Mouse (Mus musculus) liver, embryonic 11.5 days (tissue): ENCODE results near the gene Wdr6. TPM values are rescaled to one million over a fixed set of nuclear protein-coding genes. Genes with fewer than 3 reads are reported as not detected.

Experiments
- ATAC-seq: fragments of 200-750 bp; cut with Nextera tagmentation; replicated peaks from 2 replicates; pipeline ENCODE4 v1.8.0; 2017; ENCODE audit warnings: moderate number of reproducible peaks, mild to moderate bottlenecking, moderate TSS enrichment, moderate library complexity; ENCODE audit not compliant: low FRiP score
- DNase-seq: peaks from one replicate; pipeline ENCODE4 v3.0.0-alpha.2; 2017; ENCODE audit warnings: low spot score
- H3K27ac ChIP-seq: fragments of 300-500 bp; sonication (generic); 2 replicates; pipeline ENCODE4 v1.5.1; 2014; ENCODE audit warnings: mild to moderate bottlenecking, low read depth, low read length, control low read depth
- H3K27me3 ChIP-seq: fragments of 300-500 bp; sonication (generic); replicated peaks from 2 replicates; pipeline ENCODE4 v1.6.1; 2014; ENCODE audit warnings: low read length, mixed read lengths; ENCODE audit not compliant: control insufficient read depth, insufficient read depth
- H3K36me3 ChIP-seq: fragments of 300-500 bp; sonication (generic); 2 replicates; pipeline ENCODE4 v1.6.1; 2014; ENCODE audit warnings: mild to moderate bottlenecking, low read length, moderate library complexity, mixed read lengths; ENCODE audit not compliant: control insufficient read depth, insufficient read depth
- H3K4me1 ChIP-seq: fragments of 300-500 bp; sonication (generic); replicated peaks from 2 replicates; pipeline ENCODE4 v1.6.1; 2014; ENCODE audit warnings: low read length, mixed read lengths; ENCODE audit not compliant: control insufficient read depth, insufficient read depth
- H3K4me2 ChIP-seq: fragments of 300-500 bp; sonication (generic); 2 replicates; pipeline ENCODE4 v1.6.1; 2014; ENCODE audit warnings: mild to moderate bottlenecking, control low read depth, moderate library complexity
- H3K4me3 ChIP-seq: fragments of 300-500 bp; sonication (generic); 2 replicates; pipeline ENCODE4 v1.5.1; 2014; ENCODE audit warnings: low read depth, low read length, control low read depth
- H3K9ac ChIP-seq: fragments of 300-500 bp; sonication (generic); 2 replicates; pipeline ENCODE4 v1.6.1; 2014; ENCODE audit warnings: low read depth, low read length, control low read depth
- H3K9me3 ChIP-seq: fragments of 300-500 bp; sonication (generic); 2 replicates; pipeline ENCODE4 v1.6.1; 2016; ENCODE audit warnings: low read length, inconsistent platforms, mixed read lengths; ENCODE audit not compliant: control insufficient read depth
- WGBS: fragments of 180-500 bp; shearing (Covaris S2); extraction: QIAGEN DNeasy Blood & Tissue Kit; methylation state at CpG from one replicate; pipeline ENCODE4 v1.1.7; 2014; 5-methylcytosine and 5-hydroxymethylcytosine counted together
- polyA plus RNA-seq: library from polyadenylated mRNA; unstranded; fragments of >200 nt; fragmentation: Nextera tagmentation; extraction: Ambion mirVana; gene quantifications from 2 replicates; pipeline ENCODE4 v1.2.1, GENCODE M21; 2014

The Wdr6 gene
- polyA plus RNA-seq, 1 experiment from 2014 or later = 51.8 TPM

DNA sequence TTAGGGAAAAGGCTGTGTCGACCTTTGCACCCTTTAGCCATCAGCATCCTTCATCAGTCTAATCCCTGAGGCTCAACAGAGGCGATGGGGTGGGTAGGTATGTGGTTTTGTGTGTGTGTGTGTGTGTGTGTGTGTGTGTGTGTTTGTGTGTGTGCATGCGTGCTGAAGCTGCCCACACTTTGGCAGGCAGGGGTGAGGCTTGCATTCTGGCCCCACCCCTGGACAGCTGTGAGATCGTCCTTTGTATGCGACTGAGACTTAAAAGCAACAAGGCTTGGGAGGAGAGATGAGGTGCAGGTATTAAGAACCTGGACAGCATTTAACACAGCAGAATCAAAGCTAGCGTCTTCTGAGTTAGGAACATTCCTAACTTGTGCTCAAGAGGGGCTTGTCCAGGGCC, 1.5 kb downstream of the Wdr6 start:
- H3K9ac ChIP-seq = no peak overlapping the region
- H3K27ac ChIP-seq = no peak overlapping the region

DNA sequence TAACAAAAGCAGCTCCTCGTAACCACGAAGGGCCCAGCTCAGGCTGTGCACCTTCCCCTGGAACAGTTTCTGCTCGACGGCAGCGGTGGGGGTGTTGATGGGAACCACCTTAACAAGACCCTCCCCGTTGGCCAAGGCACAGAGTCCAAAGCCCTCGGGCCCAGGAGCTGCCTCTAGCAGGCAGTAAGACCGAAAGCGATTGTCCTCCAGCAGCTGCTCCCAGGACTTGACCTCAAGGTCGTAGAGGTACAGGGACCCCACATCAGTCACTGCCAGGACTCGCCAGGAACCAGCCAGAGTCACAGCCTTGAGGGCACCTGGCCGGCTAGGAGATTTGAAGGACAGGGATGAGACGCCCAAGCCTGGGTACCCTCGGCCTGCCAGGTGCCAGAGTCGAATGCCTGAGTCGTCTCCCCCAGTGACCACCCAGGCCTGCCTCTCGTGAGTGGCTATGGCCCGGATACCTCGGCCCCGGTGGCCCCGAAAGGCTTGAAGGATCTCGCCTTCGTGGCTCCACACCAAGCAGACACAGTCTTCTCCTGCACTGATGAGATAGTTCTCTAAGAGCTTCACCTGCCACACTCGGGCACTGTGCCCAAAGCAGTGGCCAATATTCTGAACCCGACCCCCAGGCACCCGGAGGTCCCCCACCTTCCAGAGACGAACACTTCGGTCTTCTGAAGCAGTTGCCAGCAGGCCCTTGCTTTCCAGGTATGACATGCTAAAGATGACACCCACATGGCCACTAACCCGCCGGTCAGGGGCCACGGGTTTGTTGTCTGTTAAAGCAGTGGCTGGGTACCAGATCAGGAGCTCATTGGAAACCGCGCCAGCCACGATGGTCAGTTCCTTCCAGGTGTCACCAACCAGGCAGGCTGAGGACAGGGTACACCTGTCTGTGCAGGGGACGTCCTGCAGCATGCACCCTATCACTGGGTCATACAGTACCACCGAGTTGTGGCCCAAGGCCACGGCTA, 2.9 kb downstream of the Wdr6 start:
- Histone ChIP-seq H3K27me3 (no peaks in the 10 kb centered on the region), H3K9me3 (no peaks in the 10 kb centered on the region), H3K9ac (no peak overlapping the region), H3K4me2 (no peak overlapping the region), H3K4me1 (peaks cover 23% of the 10 kb centered on the region), H3K27ac (no peak overlapping the region), H3K4me3 (no peak overlapping the region), H3K36me3 (peaks cover 34% of the 10 kb centered on the region)
- DNase-seq = no peak
- ATAC-seq = no peak
- 87% methylated on average over 37 of the region's 37 CpGs for WGBS

More for the DNA sequence above, 1.5 kb downstream of the Wdr6 start:
- peak overlapping the region; percentile 90 for H3K4me2 ChIP-seq
- DNase-seq (no peak), ATAC-seq (no peak)
- H3K4me3 ChIP-seq = 0 out of 2 replicates have a peak overlapping the region, but pooled peaks have one; percentile 6
- H3K36me3 ChIP-seq = peaks cover 28% of the 10 kb centered on the region
- no peaks in the 10 kb centered on the region for H3K9me3 ChIP-seq
- H3K4me1 ChIP-seq = peaks cover 20% of the 10 kb centered on the region
- no peaks in the 10 kb centered on the region for H3K27me3 ChIP-seq
- WGBS = 62% methylated on average over 6 of the region's 6 CpGs

GRCm38 (mm10) chr9:108574921-108575320, 3.6 kb downstream of the Wdr6 start:
- ATAC-seq = no peak
- Histone ChIP-seq H3K4me2 (no peak overlapping the region), H3K9me3 (no peaks in the 10 kb centered on the region), H3K27ac (no peak overlapping the region), H3K36me3 (peaks cover 34% of the 10 kb centered on the region), H3K4me1 (peaks cover 30% of the 10 kb centered on the region), H3K27me3 (no peaks in the 10 kb centered on the region), H3K9ac (no peak overlapping the region), H3K4me3 (no peak overlapping the region)
- no peak for DNase-seq
- WGBS = 83% methylated on average over 12 of the region's 12 CpGs

GRCm38 (mm10) chr9:108573774-108574690, 4.5 kb downstream of the Wdr6 start:
- Histone ChIP-seq H3K36me3 (peaks cover 34% of the 10 kb centered on the region), H3K27me3 (no peaks in the 10 kb centered on the region), H3K4me1 (peaks cover 28% of the 10 kb centered on the region), H3K9ac (no peak overlapping the region), H3K9me3 (no peaks in the 10 kb centered on the region), H3K4me3 (no peak overlapping the region), H3K27ac (no peak overlapping the region), H3K4me2 (no peak overlapping the region)
- WGBS = 61% methylated on average over 26 of the region's 26 CpGs
- peak; percentile 66 for DNase-seq
- ATAC-seq = no peak

- DNase-seq (no peak), ATAC-seq (no peak)
- Histone ChIP-seq H3K4me1 (peaks cover 36% of the 10 kb centered on the region), H3K27me3 (no peaks in the 10 kb centered on the region), H3K27ac (no peak overlapping the region), H3K36me3 (peaks cover 34% of the 10 kb centered on the region), H3K9ac (no peak overlapping the region), H3K4me3 (peak overlapping the region; percentile 6; the same call in 1 of the 2 replicates), H3K4me2 (no peak overlapping the region), H3K9me3 (no peaks in the 10 kb centered on the region)
- WGBS = 89% methylated on average over 10 of the region's 10 CpGs
These were observed 6.2 kb downstream of the Wdr6 start for GRCm38 (mm10) chr9:108572321-108572720.

- 91% methylated on average over 16 of the region's 16 CpGs for WGBS
- H3K4me2 ChIP-seq = no peak overlapping the region
- DNase-seq (no peak), ATAC-seq (no peak)
- H3K27me3 ChIP-seq = no peaks in the 10 kb centered on the region
- no peak overlapping the region for H3K27ac ChIP-seq
- no peaks in the 10 kb centered on the region for H3K9me3 ChIP-seq
- H3K4me3 ChIP-seq = no peak overlapping the region
- H3K4me1 ChIP-seq = peaks cover 30% of the 10 kb centered on the region
- no peak overlapping the region for H3K9ac ChIP-seq
- peaks cover 33% of the 10 kb centered on the region for H3K36me3 ChIP-seq
These were observed 7.1 kb downstream of the Wdr6 start for GRCm38 (mm10) chr9:108571401-108571973.

GRCm38 (mm10) chr9:108570207-108570896, 8.2 kb downstream of the Wdr6 start:
- H3K27ac ChIP-seq = peak overlapping the region; percentile 60
- peaks cover 30% of the 10 kb centered on the region for H3K36me3 ChIP-seq
- H3K4me2 ChIP-seq = peak overlapping the region; percentile 100
- peak overlapping the region; percentile 78 for H3K4me3 ChIP-seq
- no peaks in the 10 kb centered on the region for H3K9me3 ChIP-seq
- H3K9ac ChIP-seq = peak overlapping the region; percentile 65
- WGBS = 2% methylated on average over 40 of the region's 40 CpGs
- H3K4me1 ChIP-seq = peaks cover 39% of the 10 kb centered on the region
- DNase-seq (peak; percentile 79), ATAC-seq (peak; percentile 12)
- no peaks in the 10 kb centered on the region for H3K27me3 ChIP-seq
